Mouse (Mus musculus) limb, embryonic 12.5 days (tissue): ENCODE results near the gene Cluh. TPM values are rescaled to one million over a fixed set of nuclear protein-coding genes. Genes with fewer than 3 reads are reported as not detected.

Experiments used
- ATAC-seq: fragments of 200-750 bp; cut with Nextera tagmentation; 2 replicates; pipeline ENCODE4 v1.8.0; 2017; ENCODE audit warnings: low read depth, moderate TSS enrichment; ENCODE audit not compliant: insufficient number of reproducible peaks, insufficient read depth, low FRiP score, low TSS enrichment
- H3K27ac ChIP-seq: fragments of 300-500 bp; sonication (generic); 2 replicates; pipeline ENCODE4 v1.5.1; 2016; ENCODE audit warnings: mild to moderate bottlenecking, moderate library complexity
- H3K27me3 ChIP-seq: fragments of 300-500 bp; sonication (generic); 2 replicates; pipeline ENCODE4 v1.6.1; 2016; ENCODE audit warnings: mild to moderate bottlenecking, moderate library complexity
- H3K36me3 ChIP-seq: fragments of 300-500 bp; sonication (generic); 2 replicates; pipeline ENCODE4 v1.6.1; 2016; ENCODE audit warnings: mild to moderate bottlenecking, moderate library complexity
- H3K4me1 ChIP-seq: fragments of 300-500 bp; sonication (generic); replicated peaks from 2 replicates; pipeline ENCODE4 v1.6.1; 2016
- H3K4me2 ChIP-seq: fragments of 300-500 bp; sonication (generic); 2 replicates; pipeline ENCODE4 v1.6.1; 2016; ENCODE audit warnings: mild to moderate bottlenecking, moderate library complexity
- H3K4me3 ChIP-seq: fragments of 300-500 bp; sonication (generic); replicated peaks from 2 replicates; pipeline ENCODE4 v1.5.1; 2016; ENCODE audit warnings: mild to moderate bottlenecking
- H3K9ac ChIP-seq: fragments of 300-500 bp; sonication (generic); replicated peaks from 2 replicates; pipeline ENCODE4 v1.6.1; 2016; ENCODE audit warnings: mild to moderate bottlenecking, moderate library complexity
- H3K9me3 ChIP-seq: fragments of 300-500 bp; sonication (generic); 2 replicates; pipeline ENCODE4 v1.6.1; 2016; ENCODE audit warnings: mild to moderate bottlenecking, moderate library complexity
- WGBS: fragments of 180-500 bp; shearing (Covaris S2); methylation state at CpG from one replicate; pipeline ENCODE4 v1.1.7; 2016; 5-methylcytosine and 5-hydroxymethylcytosine counted together
- polyA plus RNA-seq: library from polyadenylated mRNA; unstranded; fragments of >200 nt; fragmentation: Nextera tagmentation; extraction: Ambion mirVana; gene quantifications from 2 replicates; pipeline ENCODE4 v1.2.1, GENCODE M21; 2016

The Cluh gene
- 22.5 and 25.7 TPM in 2 replicates for polyA plus RNA-seq

DNA sequence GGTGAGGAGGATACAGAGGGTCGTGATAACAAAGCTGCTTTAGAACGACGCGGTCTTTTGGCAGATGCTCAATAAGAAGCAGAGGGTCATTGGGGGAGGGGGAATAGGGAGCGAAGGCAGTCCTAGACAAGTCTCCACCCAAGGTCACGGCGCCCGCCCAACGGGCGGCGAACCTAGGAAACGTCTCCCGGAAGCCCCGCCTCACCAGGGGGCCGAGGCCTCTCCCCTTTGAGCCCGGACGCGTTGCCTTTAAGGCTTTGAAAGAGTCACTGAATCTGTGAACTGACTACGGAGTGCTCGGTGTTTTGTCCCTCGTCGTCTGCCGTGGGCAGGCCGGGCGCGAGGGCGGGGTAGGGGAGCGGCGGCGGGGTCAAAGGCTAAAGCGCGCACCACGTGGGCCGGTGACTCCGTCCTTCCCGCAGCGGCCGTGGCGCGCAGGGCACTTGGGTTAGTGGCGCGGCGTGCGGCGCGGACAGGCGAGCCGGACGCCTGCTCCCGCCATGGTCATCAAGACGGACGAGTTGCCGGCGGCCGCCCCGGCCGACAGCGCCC lies at the start of gene Cluh:
Gene Cluh, plus strand, starts transcription at position 401 of the 552 bp plus-strand sequence.
- Histone ChIP-seq H3K4me1 (peaks cover 35% of the 10 kb centered on the region), H3K4me3 (peak within 1 kb of the TSS; percentile 97), H3K4me2 (peak within 1 kb of the TSS; percentile 90), H3K27ac (peak within 1 kb of the TSS; percentile 72), H3K9me3 (no peaks in the 10 kb centered on the region), H3K9ac (peak within 1 kb of the TSS; percentile 83), H3K36me3 (0 out of 2 replicates have a peak, but pooled peaks cover 4% of the 10 kb centered on the region), H3K27me3 (0 out of 2 replicates have a peak, but pooled peaks cover 3% of the 10 kb centered on the region)
- under 1% methylated on average over 58 of the region's 58 CpGs for WGBS
- ATAC-seq, result peak; percentile 91

DNA sequence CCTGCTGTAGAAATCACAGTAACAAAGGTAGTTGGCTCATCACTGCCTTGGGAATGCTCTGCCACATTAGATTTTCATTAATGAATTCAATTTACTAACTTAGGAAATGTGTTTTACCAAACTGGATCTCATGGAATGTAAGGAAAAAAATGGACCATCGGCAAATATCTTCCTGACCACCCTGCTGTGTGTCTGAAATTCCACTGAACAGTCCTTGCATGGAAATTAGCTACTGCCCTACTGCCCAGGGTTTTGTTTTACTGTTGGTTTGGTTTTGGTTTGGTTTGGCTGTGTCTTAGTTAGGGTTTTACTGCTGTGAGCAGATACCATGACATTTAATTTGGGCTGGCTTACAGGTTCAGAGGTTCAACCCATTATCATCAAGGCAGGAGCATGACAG lies 47.0 kb upstream of the Cluh start:
- Histone ChIP-seq H3K4me1 (no peaks in the 10 kb centered on the region), H3K27me3 (peaks cover 3% of the 10 kb centered on the region), H3K4me2 (no peak overlapping the region), H3K27ac (no peak overlapping the region), H3K9ac (no peak overlapping the region), H3K9me3 (no peaks in the 10 kb centered on the region), H3K4me3 (no peak overlapping the region), H3K36me3 (no peaks in the 10 kb centered on the region)
- 88% methylated on average over 1 of the region's 1 CpGs for WGBS
- ATAC-seq, result no peak

DNA sequence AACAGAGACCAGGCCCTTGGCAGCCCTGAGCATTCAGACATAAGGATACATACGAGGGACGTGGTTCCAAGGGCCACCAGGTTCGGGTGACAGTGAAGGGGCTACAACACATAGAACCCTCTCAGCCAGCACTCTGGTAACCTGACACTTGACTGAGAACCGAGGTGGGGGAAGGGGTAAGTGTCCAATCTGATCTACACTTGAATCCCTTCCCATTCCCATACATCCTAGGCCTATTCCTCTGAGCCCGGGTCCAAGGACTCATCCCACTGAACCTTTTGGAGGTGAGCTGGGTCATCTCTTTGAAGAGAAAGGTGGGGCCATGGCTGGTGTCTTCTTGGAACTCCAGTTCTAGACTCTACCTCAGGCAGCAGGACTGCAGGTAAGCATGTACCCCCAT lies 39.2 kb upstream of the Cluh start:
- WGBS, result 19% methylated on average over 5 of the region's 5 CpGs
- Histone ChIP-seq H3K9me3 (no peaks in the 10 kb centered on the region), H3K4me2 (no peak overlapping the region), H3K4me1 (peaks cover 11% of the 10 kb centered on the region), H3K27me3 (peaks cover 60% of the 10 kb centered on the region), H3K27ac (no peak overlapping the region), H3K36me3 (no peaks in the 10 kb centered on the region), H3K9ac (no peak overlapping the region), H3K4me3 (peak overlapping the region; percentile 37; the same call in 1 of the 2 replicates)
- ATAC-seq, result no peak

DNA sequence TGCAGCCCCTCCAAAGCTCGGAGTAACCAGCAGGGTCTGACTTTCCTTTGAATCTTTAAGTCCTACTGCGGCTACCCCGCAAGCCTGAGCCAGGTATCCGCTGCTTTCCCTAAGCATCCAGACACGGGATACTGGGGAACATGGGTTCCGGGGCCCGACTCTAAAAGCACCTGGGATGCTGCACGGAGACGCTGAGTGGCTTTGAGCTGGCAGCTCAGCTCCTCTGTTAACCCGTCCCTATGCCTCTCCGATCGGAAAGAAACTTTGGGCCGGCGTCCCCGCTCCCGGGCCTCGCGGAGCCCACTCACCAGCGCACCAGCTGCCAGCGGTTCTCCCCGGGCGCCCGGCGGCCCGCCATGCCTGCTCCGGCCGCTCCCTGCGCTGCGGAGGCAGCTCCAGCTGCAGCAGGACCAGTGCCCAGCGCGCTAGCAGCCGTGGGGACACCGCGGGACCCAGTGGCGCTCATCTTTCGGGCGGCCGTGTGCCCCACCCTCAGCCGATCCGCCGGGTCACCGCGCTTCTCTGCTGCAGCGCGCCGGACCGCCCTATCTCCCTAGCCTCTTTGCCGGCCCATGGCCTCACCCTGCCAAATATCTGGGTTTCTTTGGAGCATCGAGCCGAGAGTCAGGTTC lies 38.6 kb upstream of the Cluh start, which contains the start of gene Rap1gap2:
Gene Rap1gap2, minus strand, starts transcription at position 371 of the 632 bp plus-strand sequence.
- Histone ChIP-seq H3K36me3 (no peaks in the 10 kb centered on the region), H3K27me3 (peaks cover 64% of the 10 kb centered on the region), H3K9ac (no peak within 1 kb of the TSS), H3K4me1 (peaks cover 11% of the 10 kb centered on the region), H3K9me3 (no peaks in the 10 kb centered on the region), H3K4me2 (peak within 1 kb of the TSS; percentile 60), H3K4me3 (peak within 1 kb of the TSS; percentile 37), H3K27ac (no peak within 1 kb of the TSS)
- WGBS, result 2% methylated on average over 50 of the region's 50 CpGs
- ATAC-seq, result no peak

DNA sequence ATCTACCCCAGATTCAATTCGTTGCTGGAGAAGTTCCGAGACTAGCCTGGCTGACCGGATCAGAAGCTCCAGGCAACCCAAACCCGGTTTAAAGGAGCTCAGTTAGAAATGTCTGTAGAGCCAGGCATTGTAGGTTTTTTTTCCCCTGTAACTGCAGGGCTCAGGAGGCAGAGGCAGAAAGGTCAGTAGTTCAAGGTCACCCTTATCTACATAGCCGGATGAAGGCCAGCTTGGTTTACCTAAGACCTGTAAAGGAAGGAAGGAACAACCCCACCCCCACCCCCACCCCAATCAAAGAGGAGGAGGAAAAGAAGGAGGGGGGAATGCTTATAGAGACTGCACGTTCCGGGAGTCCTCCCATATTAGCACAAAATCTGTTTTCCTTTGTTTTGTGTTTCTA lies 37.9 kb upstream of the Cluh start:
- 21% methylated on average over 7 of the region's 7 CpGs for WGBS

DNA sequence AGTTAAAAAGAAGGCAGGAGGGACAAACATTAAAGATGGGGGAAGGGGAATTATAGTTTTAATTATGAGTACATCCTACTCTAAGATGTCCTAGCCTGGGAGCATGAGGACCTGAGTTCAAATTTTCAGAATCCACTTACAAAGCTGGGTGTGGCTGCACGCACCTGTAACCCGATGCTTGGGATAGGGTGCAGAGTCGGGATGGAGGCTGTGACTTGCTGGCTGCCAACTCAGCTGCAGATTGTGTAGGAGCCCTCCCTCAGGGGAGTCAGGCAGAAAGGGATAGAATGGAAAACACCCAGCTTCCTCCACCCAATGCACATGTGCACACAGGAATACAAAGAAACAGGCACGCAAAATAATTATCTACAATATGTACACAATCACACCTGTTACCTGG lies 35.9 kb upstream of the Cluh start:
- peaks cover 65% of the 10 kb centered on the region for H3K27me3 ChIP-seq

More for the DNA sequence above, 37.9 kb upstream of the Cluh start:
- ATAC-seq, result no peak
- Histone ChIP-seq H3K27me3 (peaks cover 68% of the 10 kb centered on the region), H3K4me3 (no peak overlapping the region), H3K9me3 (no peaks in the 10 kb centered on the region), H3K4me2 (no peak overlapping the region), H3K36me3 (no peaks in the 10 kb centered on the region), H3K9ac (no peak overlapping the region), H3K27ac (no peak overlapping the region), H3K4me1 (peaks cover 11% of the 10 kb centered on the region)

DNA sequence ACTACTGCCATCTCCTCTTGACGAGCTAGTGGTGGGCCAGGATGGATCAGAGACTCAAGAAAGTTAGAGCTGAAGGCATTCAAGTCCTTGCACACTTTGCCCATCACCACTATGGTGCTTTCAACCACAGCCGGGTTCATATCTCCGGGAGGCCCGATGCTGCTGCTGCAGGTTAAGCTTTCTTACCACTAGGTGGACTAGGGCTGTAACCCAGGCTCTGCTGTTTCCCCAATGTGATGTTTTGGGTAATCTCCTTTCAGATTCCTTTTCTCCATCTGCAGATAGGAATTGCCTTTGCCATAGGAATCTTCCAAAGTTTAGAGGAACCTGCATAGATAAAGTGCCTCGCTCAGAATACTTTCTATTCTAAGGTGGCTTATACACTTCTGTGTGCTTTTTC lies 33.7 kb upstream of the Cluh start:
- no peak for ATAC-seq
- Histone ChIP-seq H3K27me3 (peaks cover 66% of the 10 kb centered on the region), H3K36me3 (no peaks in the 10 kb centered on the region), H3K4me3 (no peak overlapping the region), H3K4me1 (peaks cover 12% of the 10 kb centered on the region), H3K4me2 (no peak overlapping the region), H3K9me3 (no peaks in the 10 kb centered on the region), H3K27ac (no peak overlapping the region), H3K9ac (no peak overlapping the region)
- WGBS, result 56% methylated on average over 5 of the region's 5 CpGs

More for the DNA sequence above, 35.9 kb upstream of the Cluh start:
- 69% methylated on average over 4 of the region's 4 CpGs for WGBS
- Histone ChIP-seq H3K4me2 (no peak overlapping the region), H3K27ac (no peak overlapping the region), H3K9me3 (no peaks in the 10 kb centered on the region), H3K4me3 (no peak overlapping the region), H3K4me1 (peaks cover 11% of the 10 kb centered on the region), H3K36me3 (no peaks in the 10 kb centered on the region), H3K9ac (no peak overlapping the region)
- ATAC-seq, result no peak

DNA sequence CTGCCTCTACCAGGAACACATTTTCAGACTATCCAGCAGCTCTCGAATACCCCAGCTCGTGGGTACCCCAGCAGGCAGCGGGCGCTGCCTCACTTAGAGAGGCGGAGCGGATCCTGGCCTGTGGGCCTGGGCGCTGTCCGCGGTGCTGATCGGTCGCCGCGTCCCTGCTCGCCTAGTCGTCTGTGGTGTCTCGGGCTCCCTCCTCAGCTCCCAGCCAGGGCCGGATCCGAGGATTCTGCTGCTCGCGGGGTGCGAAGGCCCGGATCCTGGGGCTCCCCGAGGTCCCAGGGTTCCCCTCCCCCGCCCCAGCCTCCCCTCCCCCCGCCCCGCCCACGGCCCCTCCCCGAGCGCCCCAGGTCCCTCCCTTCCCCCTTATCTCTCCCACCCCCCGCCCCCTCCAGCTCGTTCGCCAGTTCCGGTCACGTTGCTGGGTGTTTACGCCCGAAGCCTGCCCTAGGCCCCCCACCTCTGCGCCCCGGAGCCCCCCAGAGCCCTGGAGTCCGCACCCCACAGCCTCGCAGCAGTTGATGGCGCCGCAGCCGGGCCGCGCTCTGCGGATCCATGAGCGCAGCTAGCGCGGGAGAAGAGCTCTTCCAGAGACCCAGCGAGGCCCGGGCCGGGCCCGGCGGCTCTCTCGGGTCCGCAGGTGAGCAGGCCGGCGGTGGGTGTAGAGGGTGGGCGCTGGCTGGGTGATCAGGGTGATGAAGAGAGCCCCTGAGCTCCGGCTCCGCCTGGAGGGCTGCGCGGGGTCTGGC lies 29.9 kb upstream of the Cluh start, which contains the start of gene Ccdc92b:
Gene Ccdc92b, plus strand, starts transcription at position 405 of the 755 bp plus-strand sequence.
- Histone ChIP-seq H3K27ac (no peak within 1 kb of the TSS), H3K27me3 (peaks cover 62% of the 10 kb centered on the region), H3K4me3 (peak within 1 kb of the TSS; percentile 33), H3K9ac (no peak within 1 kb of the TSS), H3K4me1 (peaks cover 7% of the 10 kb centered on the region; the same call in 1 of the 2 replicates), H3K36me3 (no peaks in the 10 kb centered on the region), H3K4me2 (peak within 1 kb of the TSS; percentile 61), H3K9me3 (no peaks in the 10 kb centered on the region)
- WGBS, result 0% methylated on average over 55 of the region's 63 CpGs
- ATAC-seq, result peak; percentile 42

DNA sequence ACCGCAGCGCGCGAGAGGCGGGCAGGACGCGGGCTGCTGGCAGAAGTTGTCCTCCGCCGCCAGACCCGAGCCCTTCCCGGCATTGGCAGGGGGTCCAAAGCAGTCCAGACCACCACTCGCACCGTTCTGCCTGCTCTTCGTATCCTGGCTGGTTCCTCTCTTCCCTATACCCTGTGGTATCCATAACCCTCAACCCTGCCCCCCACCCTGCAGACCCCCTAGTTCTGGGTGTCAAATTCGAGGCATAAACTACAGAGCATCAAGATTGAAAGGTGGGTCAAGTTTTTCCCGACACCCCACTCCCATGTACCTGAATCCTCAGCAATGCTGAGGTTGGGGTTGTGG lies 29.4 kb upstream of the Cluh start:
- Histone ChIP-seq H3K27me3 (peaks cover 67% of the 10 kb centered on the region), H3K4me3 (peak overlapping the region; percentile 33), H3K36me3 (no peaks in the 10 kb centered on the region), H3K4me1 (peaks cover 7% of the 10 kb centered on the region; the same call in 1 of the 2 replicates), H3K27ac (no peak overlapping the region), H3K9ac (no peak overlapping the region), H3K9me3 (no peaks in the 10 kb centered on the region), H3K4me2 (peak overlapping the region; percentile 61)
- 1% methylated on average over 16 of the region's 16 CpGs for WGBS
- ATAC-seq, result no peak

DNA sequence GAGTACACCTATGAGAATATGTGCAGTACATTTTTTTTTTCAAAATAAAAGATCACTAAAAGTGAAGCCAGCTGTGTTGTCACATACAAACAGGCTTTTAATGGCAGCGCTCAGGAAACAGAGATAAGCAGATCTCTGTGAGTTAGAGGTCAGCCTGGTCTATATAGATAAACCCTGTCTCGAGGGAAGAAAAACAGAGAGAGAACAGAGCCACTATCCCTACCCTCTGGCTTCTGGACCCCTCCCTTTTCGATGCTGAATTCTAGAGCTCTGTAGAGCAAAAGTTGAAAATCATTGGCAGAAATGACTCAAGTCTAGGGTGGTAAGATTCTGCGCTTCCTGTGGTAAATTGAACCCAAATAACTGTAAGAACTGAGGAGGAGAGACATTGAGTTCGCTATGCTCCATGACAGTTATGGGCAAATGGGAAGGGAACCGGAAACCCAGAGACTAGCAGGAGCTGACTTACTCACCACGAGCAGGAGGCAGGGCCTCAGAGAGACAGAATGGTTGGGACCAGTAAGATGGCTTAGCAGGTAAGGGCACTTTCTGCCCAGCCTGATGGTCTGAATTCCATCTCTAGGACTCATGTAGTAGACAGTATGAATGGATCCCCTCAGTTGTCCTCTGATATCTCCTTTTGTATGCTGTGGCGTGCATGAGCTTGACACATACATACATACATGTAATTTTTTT lies 27.2 kb upstream of the Cluh start:
- peaks cover 7% of the 10 kb centered on the region; the same call in 1 of the 2 replicates for H3K4me1 ChIP-seq
- no peak overlapping the region for H3K27ac ChIP-seq
- ATAC-seq, result no peak
- WGBS, result 66% methylated on average over 8 of the region's 8 CpGs
- H3K4me3 ChIP-seq, result no peak overlapping the region
- H3K4me2 ChIP-seq, result no peak overlapping the region
- H3K27me3 ChIP-seq, result peaks cover 59% of the 10 kb centered on the region
- no peaks in the 10 kb centered on the region for H3K36me3 ChIP-seq
- H3K9ac ChIP-seq, result no peak overlapping the region
- H3K9me3 ChIP-seq, result no peaks in the 10 kb centered on the region

DNA sequence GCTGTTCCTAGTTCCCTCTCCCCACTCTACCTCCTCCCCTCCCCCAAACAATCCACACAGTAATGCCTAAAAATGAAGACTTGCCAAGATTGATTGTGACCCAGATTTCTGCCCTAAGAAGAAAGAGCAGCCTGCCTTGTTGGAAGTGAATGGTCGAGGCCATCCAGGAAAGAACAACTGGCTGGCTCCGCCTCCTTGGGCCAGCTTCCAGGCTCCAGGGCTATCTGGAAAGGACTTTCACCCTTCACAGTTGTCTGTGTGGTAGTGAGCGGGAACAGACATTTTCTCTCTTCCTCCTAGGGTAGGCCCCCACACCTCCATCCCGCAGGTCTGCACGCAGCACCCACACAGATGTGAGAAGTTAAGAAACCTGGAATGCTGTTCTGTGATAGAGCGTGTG lies 25.6 kb upstream of the Cluh start:
- H3K27me3 ChIP-seq, result peaks cover 48% of the 10 kb centered on the region
- H3K9ac ChIP-seq, result no peak overlapping the region
- no peak overlapping the region for H3K27ac ChIP-seq
- no peak overlapping the region for H3K4me3 ChIP-seq
- no peaks in the 10 kb centered on the region for H3K36me3 ChIP-seq
- no peaks in the 10 kb centered on the region for H3K9me3 ChIP-seq
- peaks cover 7% of the 10 kb centered on the region; the same call in 1 of the 2 replicates for H3K4me1 ChIP-seq
- ATAC-seq, result no peak
- no peak overlapping the region for H3K4me2 ChIP-seq
- WGBS, result 73% methylated on average over 6 of the region's 6 CpGs
